In the genomic region with DNA sequence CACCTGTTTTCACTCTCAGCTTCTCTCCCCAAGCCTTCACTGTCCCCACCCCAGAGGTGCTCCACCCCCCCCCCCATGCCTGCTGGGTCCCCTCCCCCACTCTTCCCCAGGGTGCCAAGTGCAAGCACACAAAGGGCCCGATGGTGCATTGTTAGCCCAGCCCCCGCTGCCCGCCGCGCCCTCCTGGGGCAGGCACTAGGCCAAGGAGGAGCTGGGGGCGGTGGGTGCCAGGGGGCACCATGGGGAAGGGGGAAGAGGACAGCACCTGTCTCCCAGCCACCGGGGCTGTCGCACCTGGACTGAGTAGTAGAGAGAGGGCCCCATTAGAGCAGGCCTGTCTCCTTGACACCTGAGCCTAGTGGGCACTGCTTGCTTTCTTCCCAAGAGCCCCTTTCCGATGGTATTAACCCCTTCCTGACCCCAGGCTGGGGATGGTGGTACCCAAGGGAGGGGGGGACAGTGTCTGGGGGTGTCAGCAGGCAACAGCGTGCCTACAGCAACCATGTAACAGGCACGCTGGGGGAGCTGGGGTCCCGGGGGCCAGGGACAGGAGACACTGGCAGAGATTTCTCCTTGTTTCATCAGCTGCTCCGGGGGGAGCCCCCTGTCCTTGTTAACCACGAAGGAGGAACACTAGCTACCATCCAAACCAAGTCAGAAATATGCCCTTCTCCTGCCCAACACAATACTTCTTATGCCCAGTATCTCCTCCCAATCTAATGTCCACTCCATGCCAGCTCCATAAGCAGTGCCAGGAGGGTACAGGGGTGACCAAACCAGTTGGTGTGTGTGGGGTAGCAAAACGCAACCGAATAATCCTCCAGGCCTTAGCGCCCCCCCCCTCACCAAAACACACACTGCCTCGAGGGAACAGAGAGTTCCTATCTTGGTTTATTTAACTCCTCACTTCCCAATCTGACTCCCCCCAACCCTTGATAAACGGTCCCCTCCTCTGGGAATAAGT, we compare ENCODE assay signal across 8 mouse cellular contexts. TPM values are rescaled to one million over a fixed set of nuclear protein-coding genes. Genes with fewer than 3 reads are reported as not detected.
DNase-seq lines count a peak whose midpoint lies in the region; ATAC-seq and TF ChIP-seq lines count a peak whose summit lies in the region.

No protein-coding gene starts in this region.

- H3K9ac ChIP-seq in MEL (ENCODE audit: control insufficient read depth, low read depth, low read length, poor library complexity, severe bottlenecking) = peak overlapping the region; percentile 83
- H3K9ac ChIP-seq in intestine, embryonic 14.5 days (ENCODE audit: low read length) = peak overlapping the region; percentile 56
- H3K9ac ChIP-seq in midbrain, embryonic 11.5 days (ENCODE audit: low read length) = peak overlapping the region; percentile 60

- no peaks in the 10 kb centered on the region for H3K27me3 ChIP-seq in MEL (ENCODE audit: control insufficient read depth in 1 of 2, insufficient read depth in 2 of 2, low read length in 2 of 2)
- H3K27me3 ChIP-seq in forebrain, embryonic 10.5 days (ENCODE audit: poor library complexity, severe bottlenecking) = peaks cover 55% of the 10 kb centered on the region
- H3K27me3 ChIP-seq in intestine, embryonic 14.5 days (replicated peaks; ENCODE audit: control insufficient read depth, insufficient read depth, low read length) = no peaks in the 10 kb centered on the region
- H3K27me3 ChIP-seq in midbrain, embryonic 11.5 days (ENCODE audit: control insufficient read depth, insufficient read depth, low read length) = peaks cover 16% of the 10 kb centered on the region

- H3K4me2 ChIP-seq in intestine, embryonic 14.5 days (ENCODE audit: low read length) = peak overlapping the region; percentile 99
- H3K4me2 ChIP-seq in midbrain, embryonic 11.5 days = peak overlapping the region; percentile 84

- H3K9me3 ChIP-seq in MEL (replicated peaks; ENCODE audit: insufficient read depth, low read length) = no peaks in the 10 kb centered on the region
- H3K9me3 ChIP-seq in forebrain, embryonic 10.5 days = no peaks in the 10 kb centered on the region
- H3K9me3 ChIP-seq in intestine, embryonic 14.5 days (ENCODE audit: control insufficient read depth, low read length) = no peaks in the 10 kb centered on the region
- H3K9me3 ChIP-seq in midbrain, embryonic 11.5 days (ENCODE audit: control insufficient read depth, low read length) = no peaks in the 10 kb centered on the region

- DNase-seq in gastrocnemius, adult 2 months = peak; percentile 59
- no peak for DNase-seq in gastrocnemius, postnatal 10 days
- peak; percentile 72 for DNase-seq in MEL (ENCODE audit: low read depth, low spot score)
- DNase-seq in forebrain, embryonic 10.5 days (ENCODE audit: extremely low spot score, low spot score) = no peak
- DNase-seq in intestine, embryonic 14.5 days (ENCODE audit: low spot score) = peak; percentile 57
- peak; percentile 92 for DNase-seq in midbrain, embryonic 11.5 days (ENCODE audit: low spot score, missing footprints)
- DNase-seq in thymus, postnatal 4 days = peak; percentile 68
- no peak for DNase-seq in layer of hippocampus, adult 11-12 months (ENCODE audit: low spot score)

- TF ChIP-seq POLR2A in MEL (IDR thresholded peaks at IDR 0.05; ENCODE audit: control insufficient read depth in 1 of 2, insufficient read depth in 1 of 2, low read depth in 1 of 2, low read length in 2 of 2, poor library complexity in 1 of 2) = no peak; a peak in 1 of 4 replicates

- no peak for TF ChIP-seq RAD21 in MEL (IDR thresholded peaks at IDR 0.05; ENCODE audit: low read depth, low read length)

- TF ChIP-seq CTCF in gastrocnemius, adult 2 months (IDR thresholded peaks at IDR 0.05) = no peak
- TF ChIP-seq CTCF in MEL (IDR thresholded peaks at IDR 0.05 in 2 of 3, conservative IDR thresholded peaks at IDR 0.05 in 1 of 3; ENCODE audit: control insufficient read depth in 1 of 3, insufficient read depth in 1 of 3, low read depth in 2 of 3, low read length in 3 of 3, poor library complexity in 1 of 3, severe bottlenecking in 1 of 3) = no peak

- intact Hi-C loops in gastrocnemius, adult 2 months (cut with DNase I) = no loop called here

- H3K36me3 ChIP-seq in MEL (ENCODE audit: control insufficient read depth in 1 of 2, insufficient read depth in 2 of 2, low read length in 2 of 2) = peaks cover 0 to 30% of the 10 kb centered on the region in 2 experiments; a peak in 2 of 4 replicates
- H3K36me3 ChIP-seq in forebrain, embryonic 10.5 days (replicated peaks) = no peaks in the 10 kb centered on the region
- H3K36me3 ChIP-seq in intestine, embryonic 14.5 days (ENCODE audit: control insufficient read depth, insufficient read depth, low read length) = no peaks in the 10 kb centered on the region
- H3K36me3 ChIP-seq in midbrain, embryonic 11.5 days (ENCODE audit: control insufficient read depth, insufficient read depth, low read length) = no peaks in the 10 kb centered on the region

- peaks cover 16% of the 10 kb centered on the region for H3K79me2 ChIP-seq in MEL (ENCODE audit: control insufficient read depth, insufficient read depth, low read length, poor library complexity)

- H3K4me3 ChIP-seq in gastrocnemius, adult 2 months = peak overlapping the region; percentile 82
- H3K4me3 ChIP-seq in MEL (ENCODE audit: control insufficient read depth in 1 of 2, insufficient read depth in 1 of 2, low read depth in 2 of 2, low read length in 2 of 2) = peak overlapping the region; percentile 86 to 94
- peak overlapping the region; percentile 75 for H3K4me3 ChIP-seq in forebrain, embryonic 10.5 days
- H3K4me3 ChIP-seq in intestine, embryonic 14.5 days (ENCODE audit: low read depth, low read length) = peak overlapping the region; percentile 59
- peak overlapping the region; percentile 44 for H3K4me3 ChIP-seq in midbrain, embryonic 11.5 days (ENCODE audit: low read depth, low read length)

- H3K4me1 ChIP-seq in MEL (ENCODE audit: control insufficient read depth in 1 of 2, insufficient read depth in 2 of 2, low read length in 2 of 2) = peaks cover 11 to 39% of the 10 kb centered on the region in 2 experiments
- peaks cover 93% of the 10 kb centered on the region for H3K4me1 ChIP-seq in forebrain, embryonic 10.5 days
- peaks cover 37% of the 10 kb centered on the region for H3K4me1 ChIP-seq in intestine, embryonic 14.5 days (replicated peaks; ENCODE audit: control insufficient read depth, insufficient read depth, low read length)
- H3K4me1 ChIP-seq in midbrain, embryonic 11.5 days (ENCODE audit: control insufficient read depth, insufficient read depth, low read length) = peaks cover 38% of the 10 kb centered on the region

- whole genome bisulfite sequencing in forebrain, embryonic 10.5 days = 13% methylated on average over 19 of the region's 19 CpGs
- WGBS in intestine, embryonic 14.5 days = 11% methylated on average over 19 of the region's 19 CpGs
- WGBS in midbrain, embryonic 11.5 days = 11% methylated on average over 19 of the region's 19 CpGs

- ATAC-seq in intestine, embryonic 14.5 days (replicated peaks; ENCODE audit: low FRiP score, low TSS enrichment, low read depth) = no peak
- no peak for ATAC-seq in midbrain, embryonic 11.5 days (ENCODE audit: low FRiP score)

- TF ChIP-seq EP300 in MEL (IDR thresholded peaks at IDR 0.05; ENCODE audit: low read depth in 1 of 2, low read length in 2 of 2) = peak; percentile 4 to 42; a peak in 2 of 4 replicates

- peak overlapping the region; percentile 95 for H3K27ac ChIP-seq in gastrocnemius, adult 2 months
- H3K27ac ChIP-seq in MEL (ENCODE audit: control insufficient read depth, low read depth, low read length) = peak overlapping the region; percentile 82
- peak overlapping the region; percentile 90 for H3K27ac ChIP-seq in forebrain, embryonic 10.5 days
- H3K27ac ChIP-seq in intestine, embryonic 14.5 days (ENCODE audit: low read depth) = peak overlapping the region; percentile 2; the same call in 1 of the 2 replicates
- no peak overlapping the region for H3K27ac ChIP-seq in midbrain, embryonic 11.5 days (ENCODE audit: low read depth, low read length)

RNA-seq across cellular contexts. Expression of a gene that starts 3.6 kb away (rescaled TPM):
- total RNA-seq in gastrocnemius, adult 2 months (2021) = 10 to 100 TPM; 22.8 to 33.3 TPM
- 10 to 100 TPM; 19.1 to 21.8 TPM for total RNA-seq in gastrocnemius, postnatal 10 days (2021)
- total RNA-seq in MEL (2012; rRNA removed) = 8.1 and 8.5 TPM in 2 replicates
- polyA plus RNA-seq in MEL (2012; ENCODE audit: insufficient read depth in 1 of 2, insufficient read length in 2 of 2, low read depth in 1 of 2, low replicate concordance in 2 of 2, missing spikeins in 1 of 2) = 10 to 100 TPM in 1 of 2 experiments, not detected in 1; 20.1 TPM
- polyA plus RNA-seq in forebrain, embryonic 10.5 days (2016; fragmentation: Nextera tagmentation; extraction: Ambion mirVana) = 0.65 and 0.69 TPM in 2 replicates
- polyA plus RNA-seq in intestine, embryonic 14.5 days (2014; fragmentation: Nextera tagmentation; extraction: Ambion mirVana) = 4.7 and 5.3 TPM in 2 replicates
- polyA plus RNA-seq in midbrain, embryonic 11.5 days (2014; fragmentation: Nextera tagmentation; extraction: Ambion mirVana) = 0.27 and 0.32 TPM in 2 replicates

RNA-seq across cellular contexts. Expression of a gene that starts 11.6 kb away (rescaled TPM):
- 1 to 10 TPM in 1 of 2 experiments, under 1 TPM in 1; 0.41 to 2.1 TPM for total RNA-seq in gastrocnemius, adult 2 months (2021)
- under 1 TPM; 0.59 to 0.73 TPM for total RNA-seq in gastrocnemius, postnatal 10 days (2021)
- not detected in 2 replicates for total RNA-seq in MEL (2012; rRNA removed)
- polyA plus RNA-seq in MEL (2012; ENCODE audit: insufficient read depth in 1 of 2, insufficient read length in 2 of 2, low read depth in 1 of 2, low replicate concordance in 2 of 2, missing spikeins in 1 of 2) = not detected
- 0.15 and 0.23 TPM in 2 replicates for polyA plus RNA-seq in forebrain, embryonic 10.5 days (2016; fragmentation: Nextera tagmentation; extraction: Ambion mirVana)
- not detected in 2 replicates for polyA plus RNA-seq in intestine, embryonic 14.5 days (2014; fragmentation: Nextera tagmentation; extraction: Ambion mirVana)
- polyA plus RNA-seq in midbrain, embryonic 11.5 days (2014; fragmentation: Nextera tagmentation; extraction: Ambion mirVana) = 0.52 TPM in 1 of 2 replicates, not detected in the other

RNA-seq across cellular contexts. Expression of a gene that starts 20.7 kb away (rescaled TPM):
- 10 to 100 TPM; 40.8 to 56.4 TPM for total RNA-seq in gastrocnemius, adult 2 months (2021)
- 10 to 100 TPM; 25.8 to 29.5 TPM for total RNA-seq in gastrocnemius, postnatal 10 days (2021)
- 38.0 and 42.9 TPM in 2 replicates for total RNA-seq in MEL (2012; rRNA removed)
- polyA plus RNA-seq in MEL (2012; ENCODE audit: insufficient read depth in 1 of 2, insufficient read length in 2 of 2, low read depth in 1 of 2, low replicate concordance in 2 of 2, missing spikeins in 1 of 2) = 10 to 100 TPM in 1 of 2 experiments, not detected in 1; 54.2 TPM
- polyA plus RNA-seq in forebrain, embryonic 10.5 days (2016; fragmentation: Nextera tagmentation; extraction: Ambion mirVana) = 27.0 and 29.8 TPM in 2 replicates
- polyA plus RNA-seq in intestine, embryonic 14.5 days (2014; fragmentation: Nextera tagmentation; extraction: Ambion mirVana) = 28.3 and 28.7 TPM in 2 replicates
- 25.0 and 25.4 TPM in 2 replicates for polyA plus RNA-seq in midbrain, embryonic 11.5 days (2014; fragmentation: Nextera tagmentation; extraction: Ambion mirVana)

RNA-seq across cellular contexts. Expression of a gene that starts 25.9 kb away (rescaled TPM):
- total RNA-seq in gastrocnemius, adult 2 months (2021) = not detected
- under 1 TPM; 0.12 to 0.14 TPM for total RNA-seq in gastrocnemius, postnatal 10 days (2021)
- 0.08 TPM in 1 of 2 replicates, not detected in the other for total RNA-seq in MEL (2012; rRNA removed)
- under 1 TPM in 1 of 2 experiments, not detected in 1; 0.29 TPM for polyA plus RNA-seq in MEL (2012; ENCODE audit: insufficient read depth in 1 of 2, insufficient read length in 2 of 2, low read depth in 1 of 2, low replicate concordance in 2 of 2, missing spikeins in 1 of 2)
- polyA plus RNA-seq in forebrain, embryonic 10.5 days (2016; fragmentation: Nextera tagmentation; extraction: Ambion mirVana) = 0.23 TPM in 1 of 2 replicates, not detected in the other
- polyA plus RNA-seq in intestine, embryonic 14.5 days (2014; fragmentation: Nextera tagmentation; extraction: Ambion mirVana) = 0.15 and 0.34 TPM in 2 replicates
- 0.23 and 0.40 TPM in 2 replicates for polyA plus RNA-seq in midbrain, embryonic 11.5 days (2014; fragmentation: Nextera tagmentation; extraction: Ambion mirVana)

RNA-seq across cellular contexts. Expression of a gene that starts 27.2 kb away (rescaled TPM):
- 1 to 10 TPM; 1.8 to 2.5 TPM for total RNA-seq in gastrocnemius, adult 2 months (2021)
- total RNA-seq in gastrocnemius, postnatal 10 days (2021) = 10 to 100 TPM; 19.7 to 22.3 TPM
- 271 and 292 TPM in 2 replicates for total RNA-seq in MEL (2012; rRNA removed)
- 100 to 1,000 TPM; 177 to 438 TPM for polyA plus RNA-seq in MEL (2012; ENCODE audit: insufficient read depth in 1 of 2, insufficient read length in 2 of 2, low read depth in 1 of 2, low replicate concordance in 2 of 2, missing spikeins in 1 of 2)
- 681 and 720 TPM in 2 replicates for polyA plus RNA-seq in forebrain, embryonic 10.5 days (2016; fragmentation: Nextera tagmentation; extraction: Ambion mirVana)
- polyA plus RNA-seq in intestine, embryonic 14.5 days (2014; fragmentation: Nextera tagmentation; extraction: Ambion mirVana) = 510 and 525 TPM in 2 replicates
- 420 and 441 TPM in 2 replicates for polyA plus RNA-seq in midbrain, embryonic 11.5 days (2014; fragmentation: Nextera tagmentation; extraction: Ambion mirVana)

Comparison
In these comparisons a context has a peak if more than half of its experiments do, and no peak if none do; other contexts are left out.
1. DNase-seq: peak in gastrocnemius, adult 2 months (single experiment), MEL (single experiment), intestine, embryonic 14.5 days (single experiment), midbrain, embryonic 11.5 days (single experiment) and thymus, postnatal 4 days (single experiment); none in gastrocnemius, postnatal 10 days (single experiment), forebrain, embryonic 10.5 days (single experiment) and layer of hippocampus, adult 11-12 months (single experiment).
2. Peak in every context shown above with its lines, with median percentiles within 50 percentile points of each other: H3K4me3 ChIP-seq and H3K9ac ChIP-seq.